Mouse (Mus musculus) myocyte (in vitro differentiated cells): ENCODE results near the gene Bglap3. TPM values are rescaled to one million over a fixed set of nuclear protein-coding genes. Genes with fewer than 3 reads are reported as not detected.

Source experiments
- H3K27me3 ChIP-seq: one replicate; pipeline ENCODE4 v1.6.1; 2011; ENCODE audit not compliant: control insufficient read depth, insufficient read depth, insufficient read length
- H3K36me3 ChIP-seq: one replicate; pipeline ENCODE4 v1.6.1; 2011; ENCODE audit not compliant: control insufficient read depth, insufficient read depth
- H3K4me2 ChIP-seq: one replicate; pipeline ENCODE4 v1.6.1; 2011; ENCODE audit warnings: low read depth, control low read depth
- H3K4me3 ChIP-seq: one replicate; pipeline ENCODE4 v1.5.1; 2011; ENCODE audit warnings: mild to moderate bottlenecking, control low read depth, moderate library complexity
- H3K79me2 ChIP-seq: one replicate; pipeline ENCODE4 v1.6.1; 2011; ENCODE audit not compliant: control insufficient read depth, insufficient read depth
- H3ac ChIP-seq: one replicate; pipeline ENCODE4 v1.6.1; 2011; ENCODE audit not compliant: control insufficient read depth, insufficient read length
- CEBPB ChIP-seq: IDR thresholded peaks from 2 replicates; pipeline ENCODE4 v1.6.1; 2011; ENCODE audit warnings: mild to moderate bottlenecking, moderate library complexity; ENCODE audit not compliant: poor library complexity, insufficient read depth, severe bottlenecking
- E2F4 ChIP-seq: IDR thresholded peaks from one replicate; pipeline ENCODE4 v1.6.1; 2011; ENCODE audit warnings: mild to moderate bottlenecking, control low read depth, moderate library complexity; ENCODE audit not compliant: insufficient read depth
- MAX ChIP-seq: IDR thresholded peaks from one replicate; pipeline ENCODE4 v1.6.1; 2011; ENCODE audit warnings: low read depth, mild to moderate bottlenecking, control low read depth
- MYOD1 ChIP-seq, 3 experiments: IDR thresholded peaks; one replicate each; pipeline ENCODE4 v1.6.1; 2011; ENCODE audit warnings: control low read depth in 2 of 3, low read depth in 2 of 3, mild to moderate bottlenecking in 2 of 3, moderate library complexity in 1 of 3; ENCODE audit not compliant: insufficient read length in 2 of 3, control insufficient read depth in 1 of 3
- MYOG ChIP-seq, 3 experiments: IDR thresholded peaks; one replicate each; pipeline ENCODE4 v1.6.1; 2011; ENCODE audit warnings: control low read depth in 2 of 3, low read depth in 2 of 3, mild to moderate bottlenecking in 2 of 3; ENCODE audit not compliant: insufficient read length in 2 of 3, control insufficient read depth in 1 of 3, insufficient read depth in 1 of 3
- POLR2A ChIP-seq: IDR thresholded peaks from one replicate; pipeline ENCODE4 v1.6.1; 2011; ENCODE audit warnings: low read depth, mild to moderate bottlenecking, control low read depth, moderate library complexity; ENCODE audit not compliant: insufficient read length
- POLR2AphosphoS2 ChIP-seq: IDR thresholded peaks from one replicate; pipeline ENCODE4 v1.6.1; 2011; ENCODE audit warnings: low read depth, control low read depth; ENCODE audit not compliant: insufficient read length
- REST ChIP-seq: IDR thresholded peaks from one replicate; pipeline ENCODE4 v1.6.1; 2011; ENCODE audit warnings: mild to moderate bottlenecking, control low read depth, moderate library complexity; ENCODE audit not compliant: insufficient read depth, insufficient read length
- SRF ChIP-seq: IDR thresholded peaks from one replicate; pipeline ENCODE4 v1.6.1; 2011; ENCODE audit warnings: low read depth; ENCODE audit not compliant: control insufficient read depth, insufficient read length
- TCF12 ChIP-seq: IDR thresholded peaks from one replicate; pipeline ENCODE4 v1.6.1; 2011; ENCODE audit warnings: mild to moderate bottlenecking, control low read depth; ENCODE audit not compliant: poor library complexity, insufficient read depth, severe bottlenecking
- TCF3 ChIP-seq: IDR thresholded peaks from one replicate; pipeline ENCODE4 v1.6.1; 2011; ENCODE audit warnings: low read depth, control low read depth; ENCODE audit not compliant: insufficient read length
- USF1 ChIP-seq: IDR thresholded peaks from one replicate; pipeline ENCODE4 v1.6.1; 2011; ENCODE audit warnings: low read depth, mild to moderate bottlenecking, control low read depth, moderate library complexity
- polyA plus RNA-seq: library from polyadenylated mRNA; unstranded; fragments of >200 nt; fragmentation: generic; extraction: Trizol; gene quantifications from one replicate; pipeline ENCODE4 v1.2.1, GENCODE M21; 2012; ENCODE audit warnings: missing spikeins

Bglap3 gene
- polyA plus RNA-seq, 1 experiment, result 0.95 TPM

GRCm38 (mm10) chr3:88361612-88362313, 10.8 kb downstream of the Bglap3 start:
- H3K4me3 ChIP-seq, result no peak overlapping the region
- H3K27me3 ChIP-seq, result no peaks in the 10 kb centered on the region
- no peak overlapping the region for H3ac ChIP-seq
- H3K79me2 ChIP-seq, result no peaks in the 10 kb centered on the region
- TF ChIP-seq TCF12 (no peak), TCF3 (no peak), REST (no peak), POLR2AphosphoS2 (no peak), MYOG (IDR thresholded peaks at IDR 0.05; ENCODE audit: control insufficient read depth in 1 of 3, insufficient read depth in 1 of 3, insufficient read length in 2 of 3, low read depth in 2 of 3) (no peak), USF1 (no peak), E2F4 (no peak), SRF (no peak), POLR2A (no peak)
- H3K4me2 ChIP-seq, result no peak overlapping the region
- peaks cover 13% of the 10 kb centered on the region for H3K36me3 ChIP-seq

- Histone ChIP-seq H3K4me2 (no peak overlapping the region), H3K79me2 (no peaks in the 10 kb centered on the region), H3K36me3 (peaks cover 20% of the 10 kb centered on the region), H3K4me3 (no peak overlapping the region), H3K27me3 (no peaks in the 10 kb centered on the region), H3ac (no peak overlapping the region)
- TF ChIP-seq MAX, result no peak
- TF ChIP-seq USF1, result no peak
- TF ChIP-seq SRF, result no peak
- no peak for TF ChIP-seq POLR2AphosphoS2
- no peak for TF ChIP-seq E2F4
- no peak for TF ChIP-seq MYOD1 (IDR thresholded peaks at IDR 0.05; ENCODE audit: control insufficient read depth in 1 of 3, insufficient read length in 2 of 3, low read depth in 2 of 3)
- TF ChIP-seq MYOG (IDR thresholded peaks at IDR 0.05; ENCODE audit: control insufficient read depth in 1 of 3, insufficient read depth in 1 of 3, insufficient read length in 2 of 3, low read depth in 2 of 3), result no peak
- no peak for TF ChIP-seq CEBPB
- TF ChIP-seq REST, result no peak
- no peak for TF ChIP-seq POLR2A
Measured at GRCm38 (mm10) chr3:88361096-88361495, 11.4 kb downstream of the Bglap3 start.

DNA sequence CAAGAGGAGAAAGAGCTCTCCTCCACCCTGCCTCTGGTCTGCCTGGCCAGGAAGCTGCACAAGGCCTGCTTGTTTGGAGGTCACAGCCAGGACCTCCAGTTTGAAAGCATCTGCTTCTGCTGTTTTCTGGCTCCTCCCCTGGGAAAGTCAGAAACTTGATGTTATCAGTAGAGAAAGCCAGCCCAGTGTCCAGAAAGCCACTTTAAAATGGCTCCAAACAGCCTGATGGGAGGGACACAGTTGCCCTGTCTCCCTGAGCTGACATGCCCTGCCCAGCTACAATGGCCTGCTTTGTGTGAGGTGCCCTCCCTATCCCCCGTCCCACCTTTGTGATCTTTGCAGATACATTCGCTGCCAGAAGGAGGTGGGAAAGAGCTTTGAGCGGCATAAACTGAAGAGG, 12.6 kb downstream of the Bglap3 start:
- TF ChIP-seq USF1, result no peak
- H3K36me3 ChIP-seq, result peaks cover 28% of the 10 kb centered on the region
- no peak overlapping the region for H3ac ChIP-seq
- no peak overlapping the region for H3K4me3 ChIP-seq
- H3K4me2 ChIP-seq, result no peak overlapping the region
- no peaks in the 10 kb centered on the region for H3K27me3 ChIP-seq
- no peaks in the 10 kb centered on the region for H3K79me2 ChIP-seq

- H3K36me3 ChIP-seq, result peaks cover 32% of the 10 kb centered on the region
- no peak overlapping the region for H3K4me3 ChIP-seq
- no peaks in the 10 kb centered on the region for H3K79me2 ChIP-seq
- no peaks in the 10 kb centered on the region for H3K27me3 ChIP-seq
- TF ChIP-seq USF1 (no peak), MYOG (IDR thresholded peaks at IDR 0.05; ENCODE audit: control insufficient read depth in 1 of 3, insufficient read depth in 1 of 3, insufficient read length in 2 of 3, low read depth in 2 of 3) (peak in 1 of 3 experiments; percentile 36)
- H3ac ChIP-seq, result no peak overlapping the region
- H3K4me2 ChIP-seq, result no peak overlapping the region
Measured at GRCm38 (mm10) chr3:88359584-88359983, 13.0 kb downstream of the Bglap3 start.

DNA sequence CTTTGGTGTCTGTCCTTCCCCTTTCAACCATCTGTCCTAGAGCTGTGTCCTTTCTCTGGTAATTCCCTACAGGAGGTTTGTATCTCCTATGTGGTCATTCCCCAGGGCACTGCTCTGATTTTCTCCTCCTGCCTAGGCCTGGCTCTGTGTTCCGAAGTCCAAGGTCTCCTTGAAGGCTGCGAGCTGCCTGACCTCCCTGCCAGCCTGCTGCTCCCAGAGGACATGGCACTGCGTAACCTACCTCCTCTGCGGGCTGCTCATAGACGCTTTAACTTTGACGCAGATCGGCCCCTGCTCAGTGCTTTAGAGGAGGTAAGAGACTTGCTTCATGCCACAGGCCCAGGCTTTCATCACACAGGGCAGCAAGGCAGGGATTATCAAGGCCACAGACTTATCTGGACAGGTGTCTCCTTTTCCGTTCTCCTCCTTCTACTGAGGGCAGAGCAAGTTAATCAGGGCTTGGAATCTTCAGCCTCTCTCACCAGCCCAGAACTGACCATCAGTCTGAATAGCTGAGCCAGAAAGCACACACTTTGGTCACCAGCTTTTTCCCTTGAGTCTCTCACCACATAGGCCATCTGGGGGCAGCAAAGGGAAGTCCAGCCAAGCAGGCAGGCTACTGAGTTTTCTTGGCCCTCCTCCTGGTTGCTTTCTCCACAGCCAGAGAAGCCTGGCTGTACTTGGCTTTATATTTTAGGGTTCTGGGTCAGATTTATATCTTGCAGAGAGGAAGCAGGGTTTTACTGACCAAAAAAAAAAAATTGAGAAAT, 18.0 kb downstream of the Bglap3 start:
- H3K4me2 ChIP-seq, result no peak overlapping the region
- no peaks in the 10 kb centered on the region for H3K27me3 ChIP-seq
- no peak overlapping the region for H3K4me3 ChIP-seq
- H3K36me3 ChIP-seq, result peaks cover 62% of the 10 kb centered on the region
- H3K79me2 ChIP-seq, result no peaks in the 10 kb centered on the region
- TF ChIP-seq REST (no peak), SRF (no peak), USF1 (no peak), MYOD1 (IDR thresholded peaks at IDR 0.05; ENCODE audit: control insufficient read depth in 1 of 3, insufficient read length in 2 of 3, low read depth in 2 of 3) (no peak), TCF3 (no peak), MAX (no peak), E2F4 (no peak), POLR2AphosphoS2 (no peak)
- no peak overlapping the region for H3ac ChIP-seq
